Mouse (Mus musculus) central nervous system, embryonic 18 days (tissue): ENCODE measurements around the gene Dusp23. TPM values are rescaled to one million over a fixed set of nuclear protein-coding genes. Genes with fewer than 3 reads are reported as not detected.

Experiments
- polyA plus RNA-seq: library from polyadenylated mRNA; depleted of rRNA; stranded (reverse); fragments of >200 nt; gene quantifications from 2 replicates; pipeline ENCODE4 v1.2.3, GENCODE M21; 2012; rRNA removed

The Dusp23 gene
- polyA plus RNA-seq, result 9.6 and 10.0 TPM in 2 replicates

GRCm38 (mm10) chr1:172632451-172633326 lies at the start of gene Dusp23:
Dusp23 (minus strand) TSS chr1:172632962.

GRCm38 (mm10) chr1:172602326-172602725 lies 30.4 kb downstream of the Dusp23 start, which contains the start of gene Fcrl6:
Fcrl6 (minus strand) TSS chr1:172602551.

GRCm38 (mm10) chr1:172590385-172590784 lies 42.4 kb downstream of the Dusp23 start, which contains the start of gene Slamf8:
Slamf8 (minus strand) TSS chr1:172590568.

Other genes with a start within 250 kb of the Dusp23 start
- 0.22 and 0.28 TPM in 2 replicates for gene Slamf9, start 157.6 kb downstream of the Dusp23 start, polyA plus RNA-seq
- gene Igsf9, start 151.2 kb downstream of the Dusp23 start, polyA plus RNA-seq, result 96.6 and 120 TPM in 2 replicates
- 40.9 and 43.4 TPM in 2 replicates for gene Tagln2, start 132.9 kb downstream of the Dusp23 start, polyA plus RNA-seq
- 3.7 and 3.9 TPM in 2 replicates for gene Cfap45, start 112.2 kb downstream of the Dusp23 start, polyA plus RNA-seq
- 0.98 and 1.2 TPM in 2 replicates for gene Vsig8, start 77.0 kb downstream of the Dusp23 start, polyA plus RNA-seq
- 0.04 TPM in 1 of 2 replicates, not detected in the other for gene Slamf8, start 42.4 kb downstream of the Dusp23 start, polyA plus RNA-seq
- 0.05 and 0.13 TPM in 2 replicates for gene Fcrl6, start 30.4 kb downstream of the Dusp23 start, polyA plus RNA-seq
- 0.04 TPM in 1 of 2 replicates, not detected in the other for gene Crp, start 65.1 kb upstream of the Dusp23 start, polyA plus RNA-seq